Mouse (Mus musculus) neural tube, embryonic 14.5 days (tissue): ENCODE data around the gene Itpka. TPM values are rescaled to one million over a fixed set of nuclear protein-coding genes. Genes with fewer than 3 reads are reported as not detected.
A peak's percentile ranks its signal among the peaks of the same experiment; 100 is the strongest.

Experiments
- ATAC-seq: fragments of 200-750 bp; cut with Nextera tagmentation; 2 replicates; pipeline ENCODE4 v1.8.0; 2017; ENCODE audit warnings: low read depth, mild to moderate bottlenecking, moderate TSS enrichment, moderate library complexity
- H3K27ac ChIP-seq: fragments of 300-500 bp; sonication (generic); 2 replicates; pipeline ENCODE4 v1.5.1; 2014; ENCODE audit warnings: low read depth, mild to moderate bottlenecking, control low read depth, low read length, moderate library complexity, mixed read lengths
- H3K27me3 ChIP-seq: fragments of 300-500 bp; sonication (generic); 2 replicates; pipeline ENCODE4 v1.6.1; 2014; ENCODE audit warnings: low read length; ENCODE audit not compliant: control insufficient read depth, insufficient read depth
- H3K36me3 ChIP-seq: fragments of 300-500 bp; sonication (generic); 2 replicates; pipeline ENCODE4 v1.6.1; 2014; ENCODE audit warnings: low read length, mixed read lengths; ENCODE audit not compliant: control insufficient read depth, insufficient read depth
- H3K4me1 ChIP-seq: fragments of 300-500 bp; sonication (generic); 2 replicates; pipeline ENCODE4 v1.6.1; 2014; ENCODE audit warnings: low read length; ENCODE audit not compliant: control insufficient read depth, insufficient read depth
- H3K4me2 ChIP-seq: fragments of 300-500 bp; sonication (generic); 2 replicates; pipeline ENCODE4 v1.6.1; 2014; ENCODE audit warnings: mild to moderate bottlenecking, low read depth, low read length, control low read depth
- H3K4me3 ChIP-seq: fragments of 300-500 bp; sonication (generic); 2 replicates; pipeline ENCODE4 v1.5.1; 2014; ENCODE audit warnings: low read depth, low read length, control low read depth, mixed read lengths
- H3K9ac ChIP-seq: fragments of 300-500 bp; sonication (generic); replicated peaks from 2 replicates; pipeline ENCODE4 v1.6.1; 2014; ENCODE audit warnings: low read depth, mild to moderate bottlenecking, control low read depth, low read length, mixed read lengths
- H3K9me3 ChIP-seq: fragments of 300-500 bp; sonication (generic); 2 replicates; pipeline ENCODE4 v1.6.1; 2016; ENCODE audit warnings: low read length; ENCODE audit not compliant: control insufficient read depth
- WGBS: fragments of 180-500 bp; shearing (Covaris S2); extraction: QIAGEN DNeasy Blood & Tissue Kit; methylation state at CpG from one replicate; pipeline ENCODE4 v1.1.7; 2014; 5-methylcytosine and 5-hydroxymethylcytosine counted together
- polyA plus RNA-seq: library from polyadenylated mRNA; unstranded; fragments of >200 nt; fragmentation: Nextera tagmentation; extraction: Ambion mirVana; gene quantifications from 2 replicates; pipeline ENCODE4 v1.2.1, GENCODE M21; 2014

Itpka gene
- polyA plus RNA-seq, 1 experiment from 2014 or later: 0.15 TPM

DNA sequence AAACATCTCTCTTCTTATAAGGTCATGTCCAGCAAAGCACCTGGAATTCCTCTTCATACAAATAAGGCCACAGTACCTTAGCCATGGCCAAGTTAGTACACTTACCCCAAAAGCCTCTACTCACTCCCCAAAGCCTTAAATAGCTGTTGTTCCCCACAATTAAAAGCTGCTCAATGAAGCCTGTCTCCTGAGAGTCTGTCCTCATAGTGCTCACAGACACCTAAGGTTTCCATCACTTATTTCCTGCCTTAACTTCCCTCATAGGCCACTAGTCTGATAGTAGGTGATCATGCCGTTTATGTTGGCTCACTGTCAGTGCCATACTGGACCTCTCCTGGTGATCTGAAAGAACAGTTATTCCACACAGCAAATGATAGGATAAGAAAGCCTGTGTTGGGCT lies 20.1 kb downstream of the Itpka start:
- WGBS: 85% methylated on average over 1 of the region's 1 CpGs
- no peak for ATAC-seq
- H3K4me3 ChIP-seq: no peak overlapping the region
- H3K36me3 ChIP-seq: peaks cover 11% of the 10 kb centered on the region
- no peaks in the 10 kb centered on the region for H3K9me3 ChIP-seq
- peaks cover 32% of the 10 kb centered on the region for H3K27me3 ChIP-seq
- peaks cover 13% of the 10 kb centered on the region for H3K4me1 ChIP-seq
- no peak overlapping the region for H3K4me2 ChIP-seq
- H3K9ac ChIP-seq: no peak overlapping the region
- no peak overlapping the region for H3K27ac ChIP-seq

DNA sequence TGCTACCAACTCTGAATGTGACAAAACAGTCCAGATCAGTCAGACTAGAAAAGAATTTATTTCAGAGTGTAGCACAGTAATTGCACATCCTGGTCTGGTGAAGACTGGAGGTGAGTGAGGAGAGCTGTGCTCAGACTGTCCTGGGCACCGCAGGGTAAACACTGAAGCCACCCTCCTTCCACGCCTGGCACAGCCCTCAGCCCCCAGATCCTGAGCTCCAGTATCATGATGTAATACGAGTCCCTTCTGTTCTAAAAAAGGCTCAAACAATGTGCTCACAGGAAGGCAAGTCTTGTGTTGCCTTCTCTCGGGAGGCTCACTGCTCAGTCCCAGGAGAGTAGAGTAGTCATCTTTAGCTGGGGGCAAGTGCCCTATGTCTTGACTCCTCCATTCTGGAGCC lies 21.8 kb downstream of the Itpka start:
- WGBS: 83% methylated on average over 4 of the region's 4 CpGs
- ATAC-seq: no peak
- no peak overlapping the region for H3K4me3 ChIP-seq

DNA sequence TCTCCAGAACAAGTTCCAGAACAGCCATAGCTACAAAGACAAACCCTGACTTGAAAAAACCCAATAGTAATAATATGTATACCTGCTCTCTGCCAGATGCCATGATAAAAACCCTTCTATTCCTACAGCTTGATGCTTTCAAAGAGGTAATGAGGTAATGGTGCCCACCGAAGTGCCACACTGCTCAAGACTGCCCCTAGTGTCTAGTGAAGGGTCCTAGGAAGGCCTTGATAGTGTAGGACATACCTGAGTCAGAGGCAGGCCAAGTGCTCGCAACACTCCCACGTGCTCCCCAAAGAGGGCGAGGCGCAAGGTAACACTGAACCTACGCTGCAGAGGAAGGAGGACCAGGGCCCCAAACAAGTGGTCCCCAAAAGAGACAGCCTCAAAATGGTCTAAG lies 25.1 kb downstream of the Itpka start:
- 96% methylated on average over 6 of the region's 6 CpGs for WGBS
- peaks cover 51% of the 10 kb centered on the region for H3K36me3 ChIP-seq
- ATAC-seq: no peak
- no peak overlapping the region for H3K4me3 ChIP-seq
- H3K27ac ChIP-seq: no peak overlapping the region
- H3K4me1 ChIP-seq: no peaks in the 10 kb centered on the region
- no peak overlapping the region for H3K9ac ChIP-seq
- no peak overlapping the region for H3K4me2 ChIP-seq
- no peaks in the 10 kb centered on the region for H3K9me3 ChIP-seq
- no peaks in the 10 kb centered on the region for H3K27me3 ChIP-seq

More for the DNA sequence above, 21.8 kb downstream of the Itpka start:
- Histone ChIP-seq H3K9ac (no peak overlapping the region), H3K36me3 (peaks cover 22% of the 10 kb centered on the region), H3K4me1 (no peaks in the 10 kb centered on the region), H3K27me3 (peaks cover 16% of the 10 kb centered on the region), H3K9me3 (no peaks in the 10 kb centered on the region), H3K27ac (no peak overlapping the region), H3K4me2 (no peak overlapping the region)

DNA sequence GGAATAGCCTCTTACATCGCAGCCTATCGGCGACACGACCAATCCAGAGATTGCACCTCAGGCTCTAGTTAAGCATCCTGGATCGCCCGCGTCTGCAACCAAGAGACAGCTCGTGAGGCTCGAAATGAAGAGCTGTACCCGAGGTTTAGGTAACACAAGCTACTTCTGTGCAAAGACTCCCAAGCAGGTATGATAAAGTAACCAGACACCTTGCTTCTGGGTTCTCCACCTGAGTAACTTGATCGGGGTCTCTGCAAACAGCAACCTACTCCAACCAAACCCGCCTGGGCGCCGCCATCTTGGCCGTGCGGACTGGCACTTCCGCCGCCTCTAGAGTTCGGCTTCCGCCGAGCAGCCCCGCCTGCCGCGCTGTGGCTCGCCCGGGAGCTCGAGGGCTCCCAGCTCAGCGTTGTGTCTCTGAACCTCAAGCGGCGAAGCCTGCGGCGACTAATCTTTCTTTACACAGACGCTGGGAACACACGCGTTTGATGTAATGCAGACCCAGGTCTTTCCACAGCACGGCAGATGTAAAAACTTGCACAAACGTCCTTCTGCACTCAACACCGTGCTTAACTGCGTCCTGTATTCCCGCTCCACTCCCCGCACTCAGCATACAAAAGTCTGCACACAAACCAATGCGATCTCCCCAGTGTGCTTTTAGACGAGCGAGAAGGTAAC lies 45.2 kb downstream of the Itpka start, which contains the start of gene Rpap1:
Gene Rpap1 (minus strand): TSS at position 332 of the 678 bp plus-strand sequence.
- H3K4me2 ChIP-seq: peak within 1 kb of the TSS; percentile 78
- 0 out of 2 replicates have a peak, but pooled peaks cover 8% of the 10 kb centered on the region for H3K36me3 ChIP-seq
- H3K27ac ChIP-seq: peak within 1 kb of the TSS; percentile 82
- H3K4me3 ChIP-seq: peak within 1 kb of the TSS; percentile 56
- WGBS: under 1% methylated on average over 44 of the region's 44 CpGs
- H3K9me3 ChIP-seq: no peaks in the 10 kb centered on the region
- ATAC-seq: peak; percentile 96
- peaks cover 7% of the 10 kb centered on the region; the same call in 1 of the 2 replicates for H3K4me1 ChIP-seq
- H3K27me3 ChIP-seq: no peaks in the 10 kb centered on the region
- peak within 1 kb of the TSS; percentile 55 for H3K9ac ChIP-seq

DNA sequence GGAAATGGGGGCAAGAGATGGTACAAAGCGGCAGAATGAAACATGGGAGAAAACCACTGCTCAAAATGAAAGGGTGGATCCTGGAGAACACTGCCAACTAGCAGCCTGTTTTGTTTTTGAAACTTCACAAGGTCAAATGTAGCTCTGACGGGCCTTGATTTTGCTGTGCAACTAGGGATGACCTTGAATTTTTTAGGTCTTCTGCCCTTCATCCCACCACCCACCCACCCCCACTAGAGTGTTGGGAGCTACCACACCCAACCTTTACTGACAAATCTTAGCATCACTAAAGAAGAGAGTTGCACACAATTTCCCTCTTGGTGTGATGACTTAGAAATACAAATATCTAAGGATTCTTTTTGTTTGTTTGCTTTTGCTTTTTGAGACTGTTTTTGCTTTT lies 47.9 kb downstream of the Itpka start:
- H3K9ac ChIP-seq: no peak overlapping the region
- 89% methylated on average over 2 of the region's 2 CpGs for WGBS
- H3K36me3 ChIP-seq: no peaks in the 10 kb centered on the region
- H3K27ac ChIP-seq: no peak overlapping the region
- H3K4me3 ChIP-seq: no peak overlapping the region
- peaks cover 7% of the 10 kb centered on the region; the same call in 1 of the 2 replicates for H3K4me1 ChIP-seq
- ATAC-seq: no peak
- H3K27me3 ChIP-seq: no peaks in the 10 kb centered on the region
- no peak overlapping the region for H3K4me2 ChIP-seq
- no peaks in the 10 kb centered on the region for H3K9me3 ChIP-seq

DNA sequence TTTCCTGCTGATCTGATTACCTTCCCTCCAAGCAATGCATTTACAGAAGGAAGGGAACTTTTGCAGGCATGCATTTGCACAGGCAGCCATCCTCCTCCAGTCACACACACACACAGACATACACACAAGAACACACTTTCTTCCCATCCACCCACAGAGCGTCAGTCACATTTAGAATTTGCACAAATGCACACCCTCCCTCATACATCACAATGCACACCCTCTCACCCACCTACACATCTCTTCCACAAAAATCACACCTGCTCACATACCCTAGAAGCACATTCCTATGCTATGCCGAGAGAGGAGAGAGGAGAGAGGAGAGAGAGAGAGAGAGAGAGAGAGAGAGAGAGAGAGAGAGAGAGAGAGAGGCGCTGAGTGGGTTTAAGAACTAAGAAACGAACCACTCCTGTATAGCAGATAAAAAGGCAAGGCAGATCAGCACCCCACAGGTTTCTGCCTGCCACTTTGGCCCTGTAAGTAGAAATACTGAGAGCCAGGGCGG lies 55.2 kb downstream of the Itpka start, which contains the start of gene Tyro3:
Gene Tyro3 (plus strand): TSS at position 455 of the 505 bp plus-strand sequence.
- Histone ChIP-seq H3K4me3 (no peak within 1 kb of the TSS), H3K36me3 (no peaks in the 10 kb centered on the region), H3K4me1 (peaks cover 11% of the 10 kb centered on the region), H3K9ac (no peak within 1 kb of the TSS), H3K9me3 (no peaks in the 10 kb centered on the region), H3K27me3 (peaks cover 3% of the 10 kb centered on the region; the same call in 1 of the 2 replicates), H3K4me2 (no peak within 1 kb of the TSS), H3K27ac (no peak within 1 kb of the TSS)
- no peak for ATAC-seq
- WGBS: 78% methylated on average over 5 of the region's 5 CpGs

DNA sequence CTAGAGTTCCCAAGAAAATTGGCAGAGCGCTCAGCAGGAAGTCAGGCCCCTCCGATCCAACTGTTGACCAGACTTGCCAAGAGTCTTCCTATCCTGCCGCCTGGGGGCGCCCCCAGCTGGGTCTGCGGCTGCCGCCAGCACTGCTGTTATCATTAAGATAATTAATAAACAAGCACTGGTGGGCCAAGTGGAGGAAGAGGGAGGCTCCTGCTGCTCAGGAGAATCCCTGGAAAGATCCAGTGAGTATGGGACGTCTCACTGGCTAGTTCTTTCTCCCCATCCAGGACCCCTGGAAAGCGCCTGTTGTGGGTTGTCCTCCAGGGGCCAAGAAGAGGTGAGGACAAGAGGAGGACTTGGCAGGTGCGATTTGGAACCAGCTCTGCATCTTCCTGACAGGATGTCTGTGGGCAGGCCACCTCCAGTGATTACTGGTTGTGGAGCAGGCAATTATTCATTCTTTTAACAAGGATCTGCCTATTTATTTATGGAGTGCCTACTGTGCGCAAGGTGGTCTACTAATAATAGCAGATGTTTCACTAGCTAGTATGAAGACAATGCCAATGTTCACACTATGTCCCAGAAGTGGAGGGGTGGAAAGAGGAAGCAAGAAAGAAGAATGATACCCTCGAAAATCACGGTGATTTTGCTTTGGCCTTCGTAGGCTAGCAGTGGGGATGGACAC lies 56.2 kb downstream of the Itpka start:
- Histone ChIP-seq H3K9ac (no peak overlapping the region), H3K36me3 (no peaks in the 10 kb centered on the region; the same call in 1 of the 2 replicates), H3K4me1 (peaks cover 14% of the 10 kb centered on the region), H3K27me3 (peaks cover 3% of the 10 kb centered on the region; the same call in 1 of the 2 replicates), H3K9me3 (no peaks in the 10 kb centered on the region), H3K4me2 (peak overlapping the region; percentile 99; the same call in 1 of the 2 replicates), H3K27ac (no peak overlapping the region), H3K4me3 (no peak overlapping the region)
- no peak for ATAC-seq
- WGBS: 9% methylated on average over 13 of the region's 13 CpGs

DNA sequence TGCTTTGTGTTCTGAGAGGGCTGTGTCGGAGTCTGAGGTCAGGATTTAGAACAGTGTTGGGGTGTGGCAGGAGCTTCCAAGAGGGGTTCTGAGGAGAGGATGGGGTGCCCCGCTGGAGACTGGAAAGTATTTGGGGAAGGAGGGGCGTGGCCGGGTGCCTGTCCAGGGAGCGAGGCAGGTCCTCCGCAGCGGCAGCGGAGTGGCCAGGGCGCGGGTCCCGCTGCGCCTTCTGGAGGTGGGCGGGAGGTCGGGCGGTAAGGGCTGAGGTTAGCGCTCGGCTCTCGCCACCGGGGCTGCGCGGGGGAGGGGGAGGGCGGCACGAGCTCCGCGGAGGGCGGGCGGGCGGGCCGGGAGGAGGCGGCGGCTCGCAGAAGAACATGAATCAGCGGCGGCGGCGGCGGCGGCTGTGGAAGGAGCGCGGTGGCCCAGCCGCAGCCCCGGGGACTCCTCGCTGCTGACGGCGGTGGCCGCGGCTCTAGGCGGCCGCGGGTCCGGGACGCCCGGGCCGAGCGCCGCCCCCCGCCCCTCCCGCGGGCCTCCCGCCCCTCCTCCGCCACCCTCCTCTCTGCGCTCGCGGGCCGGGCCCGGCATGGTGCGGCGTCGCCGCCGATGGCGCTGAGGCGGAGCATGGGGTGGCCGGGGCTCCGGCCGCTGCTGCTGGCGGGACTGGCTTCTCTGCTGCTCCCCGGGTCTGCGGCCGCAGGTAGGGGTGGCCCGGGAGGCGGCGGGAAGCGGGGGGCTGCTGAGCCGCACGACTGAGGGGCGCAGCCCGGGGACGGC lies 57.2 kb downstream of the Itpka start:
- H3K27ac ChIP-seq: no peak overlapping the region
- WGBS: under 1% methylated on average over 30 of the region's 89 CpGs
- peak; percentile 78 for ATAC-seq

More for the DNA sequence above, 57.2 kb downstream of the Itpka start:
- peaks cover 3% of the 10 kb centered on the region; the same call in 1 of the 2 replicates for H3K27me3 ChIP-seq
- H3K9me3 ChIP-seq: no peaks in the 10 kb centered on the region
- peak overlapping the region; percentile 99 for H3K4me2 ChIP-seq
- peak overlapping the region; percentile 73 for H3K4me3 ChIP-seq
- H3K4me1 ChIP-seq: peaks cover 23% of the 10 kb centered on the region
- H3K36me3 ChIP-seq: no peaks in the 10 kb centered on the region; the same call in 1 of the 2 replicates
- peak overlapping the region; percentile 82 for H3K9ac ChIP-seq
